Mouse (Mus musculus): Measurements from ENCODE around the gene Hvcn1. TPM values are rescaled to one million over a fixed set of nuclear protein-coding genes. Genes with fewer than 3 reads are reported as not detected.
"Not testable (repeated sequence)": the region's sequence is repeated elsewhere in the genome, so short reads cannot be mapped to it uniquely, and the experiment has no call there.

Gene Hvcn1
- polyA plus RNA-seq, 1 experiment from 2014 or later: 14.6 TPM

DNA sequence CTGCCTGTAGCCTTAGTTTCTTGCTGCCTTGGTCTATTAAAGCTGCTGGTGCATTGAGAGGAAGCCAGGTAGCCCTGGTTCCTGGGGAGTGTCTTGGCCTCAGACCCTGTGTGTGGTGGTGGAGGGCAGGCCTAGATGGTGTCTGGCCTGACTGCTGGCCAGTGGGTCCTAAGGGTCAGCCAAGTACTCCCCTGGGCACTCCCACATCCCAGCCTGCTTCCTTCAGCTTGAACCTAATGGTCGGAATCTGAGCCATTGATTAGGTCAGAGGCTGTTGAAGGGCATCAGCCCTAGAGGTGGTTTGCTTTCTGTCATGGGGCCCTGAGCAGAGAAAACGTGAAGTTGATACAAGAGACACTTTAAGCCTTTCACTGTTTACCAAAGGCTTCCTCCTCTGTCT lies 31.2 kb upstream of the Hvcn1 start:
- Histone ChIP-seq H3K36me3 (ENCODE audit: insufficient read depth, low read length) (peaks cover 51% of the 10 kb centered on the region), H3K9me3 (ENCODE audit: low read length) (no peaks in the 10 kb centered on the region), H3K27me3 (ENCODE audit: insufficient read depth, low read length) (no peaks in the 10 kb centered on the region), H3K27ac (ENCODE audit: low read length) (0 out of 2 replicates have a peak overlapping the region, but pooled peaks have one; percentile 1), H3K4me1 (ENCODE audit: insufficient read depth, low read length) (peaks cover 5% of the 10 kb centered on the region; the same call in 1 of the 2 replicates), H3K4me3 (ENCODE audit: low read length) (no peak overlapping the region), H3K4me2 (replicated peaks; ENCODE audit: low read depth, low read length) (no peak overlapping the region), H3K9ac (replicated peaks; ENCODE audit: low read length) (no peak overlapping the region)
- 25% methylated on average over 2 of the region's 2 CpGs for WGBS
- peak; percentile 43; the same call in 1 of the 2 replicates for ATAC-seq (ENCODE audit: low FRiP score, low TSS enrichment)

DNA sequence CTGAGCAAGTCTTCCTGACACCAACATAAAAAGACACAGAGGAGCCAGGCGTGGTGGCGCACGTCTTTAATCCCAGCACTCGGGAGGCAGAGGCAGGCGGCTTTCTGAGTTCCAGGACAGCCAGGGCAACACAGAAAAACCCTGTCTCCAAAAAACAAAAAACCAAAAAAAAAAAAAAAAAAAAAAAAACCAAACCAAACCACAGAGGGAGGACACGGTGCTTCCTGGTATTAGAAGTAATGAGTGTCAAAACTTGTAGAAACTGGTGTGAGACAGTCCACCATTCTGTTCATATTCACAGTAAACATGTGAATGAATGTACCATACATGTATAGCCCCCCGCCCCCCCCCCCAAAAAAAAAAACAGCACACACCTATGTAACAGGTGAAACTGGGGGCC lies 30.6 kb upstream of the Hvcn1 start:
- WGBS: 77% methylated on average over 7 of the region's 7 CpGs
- Histone ChIP-seq H3K4me3 (ENCODE audit: low read length) (no peak overlapping the region), H3K36me3 (ENCODE audit: insufficient read depth, low read length) (peaks cover 46% of the 10 kb centered on the region), H3K4me1 (ENCODE audit: insufficient read depth, low read length) (peaks cover 5% of the 10 kb centered on the region; the same call in 1 of the 2 replicates), H3K9ac (replicated peaks; ENCODE audit: low read length) (no peak overlapping the region), H3K27ac (ENCODE audit: low read length) (no peak overlapping the region), H3K9me3 (ENCODE audit: low read length) (no peaks in the 10 kb centered on the region), H3K4me2 (replicated peaks; ENCODE audit: low read depth, low read length) (no peak overlapping the region), H3K27me3 (ENCODE audit: insufficient read depth, low read length) (no peaks in the 10 kb centered on the region)
- no peak for ATAC-seq (ENCODE audit: low FRiP score, low TSS enrichment)

DNA sequence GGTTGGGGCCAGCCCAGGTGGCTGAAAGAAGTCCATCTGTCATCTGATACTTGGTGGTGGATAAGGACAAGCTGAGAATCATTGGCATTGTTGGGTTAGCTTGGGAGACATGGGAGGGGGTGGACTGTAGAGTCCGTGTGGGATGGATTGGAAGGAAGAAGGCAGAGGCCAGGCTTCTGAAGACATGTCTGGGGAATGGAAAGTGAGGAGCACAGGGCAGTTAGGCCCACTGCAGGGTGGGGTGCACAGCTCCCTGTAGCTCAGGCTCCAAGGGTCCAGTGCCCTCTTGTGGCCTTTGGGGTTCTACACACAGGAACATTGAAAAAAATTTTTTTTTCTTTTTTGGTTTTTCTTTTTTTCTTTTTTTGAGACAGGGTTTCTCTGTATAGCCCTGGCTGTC lies 30.2 kb upstream of the Hvcn1 start:
- 19% methylated on average over 1 of the region's 1 CpGs for WGBS
- Histone ChIP-seq H3K4me1 (ENCODE audit: insufficient read depth, low read length) (peaks cover 5% of the 10 kb centered on the region; the same call in 1 of the 2 replicates), H3K27ac (ENCODE audit: low read length) (no peak overlapping the region), H3K36me3 (ENCODE audit: insufficient read depth, low read length) (peaks cover 42% of the 10 kb centered on the region), H3K4me2 (replicated peaks; ENCODE audit: low read depth, low read length) (no peak overlapping the region), H3K9ac (replicated peaks; ENCODE audit: low read length) (no peak overlapping the region), H3K9me3 (ENCODE audit: low read length) (no peaks in the 10 kb centered on the region), H3K4me3 (ENCODE audit: low read length) (no peak overlapping the region), H3K27me3 (ENCODE audit: insufficient read depth, low read length) (no peaks in the 10 kb centered on the region)
- peak; percentile 73 for ATAC-seq (ENCODE audit: low FRiP score, low TSS enrichment)

DNA sequence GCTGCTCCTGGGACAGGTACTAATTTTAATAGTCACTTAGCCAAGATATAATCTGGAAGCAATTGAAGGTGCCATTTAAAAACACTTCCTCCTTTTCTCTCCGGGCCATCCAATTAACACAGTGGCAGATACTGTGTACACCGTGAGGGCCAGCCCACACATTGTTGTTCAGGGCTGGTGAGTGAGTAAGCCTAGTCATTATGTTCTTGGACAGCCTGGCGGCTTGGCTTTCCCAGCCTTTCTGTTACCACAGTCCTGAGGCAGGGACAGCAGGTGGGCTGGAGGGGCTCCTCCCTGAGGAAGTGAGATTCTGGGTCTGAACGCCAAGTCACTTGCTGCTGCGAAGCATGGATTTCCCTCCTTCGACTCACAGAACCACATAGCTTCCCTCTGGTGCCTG lies 26.9 kb upstream of the Hvcn1 start:
- ATAC-seq (ENCODE audit: low FRiP score, low TSS enrichment): 0 out of 2 replicates have a peak, but pooled peaks have one; percentile 47
- no peak overlapping the region for H3K4me3 ChIP-seq (ENCODE audit: low read length)
- peaks cover 5% of the 10 kb centered on the region; the same call in 1 of the 2 replicates for H3K4me1 ChIP-seq (ENCODE audit: insufficient read depth, low read length)
- no peak overlapping the region for H3K9ac ChIP-seq (replicated peaks; ENCODE audit: low read length)
- WGBS: 48% methylated on average over 6 of the region's 6 CpGs
- peaks cover 21% of the 10 kb centered on the region for H3K36me3 ChIP-seq (ENCODE audit: insufficient read depth, low read length)
- no peak overlapping the region for H3K4me2 ChIP-seq (replicated peaks; ENCODE audit: low read depth, low read length)
- H3K27ac ChIP-seq (ENCODE audit: low read length): no peak overlapping the region
- H3K27me3 ChIP-seq (ENCODE audit: insufficient read depth, low read length): no peaks in the 10 kb centered on the region
- H3K9me3 ChIP-seq (ENCODE audit: low read length): no peaks in the 10 kb centered on the region

DNA sequence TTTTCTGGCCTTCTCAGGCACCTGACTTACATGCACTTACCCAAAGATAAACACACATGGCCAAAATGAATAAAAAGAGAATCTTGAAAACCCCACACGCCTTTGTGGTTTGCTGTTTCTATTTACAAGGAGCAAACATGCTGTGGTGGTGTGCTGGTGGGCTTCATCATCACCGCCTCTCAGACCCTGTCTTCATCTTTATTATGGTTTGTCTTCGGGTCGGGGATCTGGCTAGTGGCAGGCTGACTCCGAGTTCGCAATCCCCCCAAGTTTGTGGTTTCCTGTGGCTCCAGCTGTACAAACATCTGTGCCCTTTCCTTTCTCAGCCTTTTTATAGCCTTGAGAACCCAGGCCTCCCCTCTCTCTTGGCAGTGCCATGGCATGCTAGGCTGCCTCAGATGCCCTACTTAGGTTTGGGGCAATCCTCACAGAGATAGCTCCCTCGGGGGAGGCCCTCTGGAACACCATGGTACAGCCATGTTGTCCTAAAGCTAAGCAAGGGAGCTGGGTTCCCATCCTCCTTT lies 22.3 kb upstream of the Hvcn1 start:
- no peak overlapping the region for H3K9ac ChIP-seq (replicated peaks; ENCODE audit: low read length)
- H3K36me3 ChIP-seq (ENCODE audit: insufficient read depth, low read length): 0 out of 2 replicates have a peak, but pooled peaks cover 3% of the 10 kb centered on the region
- H3K27ac ChIP-seq (ENCODE audit: low read length): no peak overlapping the region
- H3K27me3 ChIP-seq (ENCODE audit: insufficient read depth, low read length): no peaks in the 10 kb centered on the region
- H3K9me3 ChIP-seq (ENCODE audit: low read length): no peaks in the 10 kb centered on the region
- ATAC-seq (ENCODE audit: low FRiP score, low TSS enrichment): no peak
- no peak overlapping the region for H3K4me3 ChIP-seq (ENCODE audit: low read length)
- H3K4me1 ChIP-seq (ENCODE audit: insufficient read depth, low read length): peaks cover 3% of the 10 kb centered on the region; the same call in 1 of the 2 replicates
- WGBS: 54% methylated on average over 7 of the region's 7 CpGs
- no peak overlapping the region for H3K4me2 ChIP-seq (replicated peaks; ENCODE audit: low read depth, low read length)

DNA sequence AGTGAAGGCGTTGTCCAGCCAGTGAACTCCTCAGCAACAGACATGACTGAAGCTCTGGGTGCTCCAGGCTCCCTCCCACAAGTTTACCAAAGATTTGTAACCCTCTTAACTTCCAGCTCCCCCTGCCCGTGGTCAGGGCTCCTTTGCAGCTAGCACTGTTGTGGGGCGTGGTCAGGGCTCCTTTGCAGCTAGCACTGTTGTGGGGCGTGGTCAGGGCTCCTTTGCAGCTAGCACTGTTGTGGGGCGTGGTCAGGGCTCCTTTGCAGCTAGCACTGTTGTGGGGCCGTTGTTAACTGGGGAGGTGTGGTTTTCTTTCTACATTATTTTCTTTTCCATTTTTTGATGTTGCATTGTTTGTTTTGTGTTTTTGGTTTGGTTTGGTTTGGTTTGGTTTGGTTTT lies 21.7 kb upstream of the Hvcn1 start:
- H3K4me2 ChIP-seq (replicated peaks; ENCODE audit: low read depth, low read length); H3K4me1 ChIP-seq (ENCODE audit: insufficient read depth, low read length); H3K36me3 ChIP-seq (ENCODE audit: insufficient read depth, low read length); H3K9ac ChIP-seq (replicated peaks; ENCODE audit: low read length); ATAC-seq (ENCODE audit: low FRiP score, low TSS enrichment); H3K4me3 ChIP-seq (ENCODE audit: low read length); H3K9me3 ChIP-seq (ENCODE audit: low read length); H3K27me3 ChIP-seq (ENCODE audit: insufficient read depth, low read length); H3K27ac ChIP-seq (ENCODE audit: low read length): not testable (repeated sequence)
- 92% methylated on average over 6 of the region's 6 CpGs for WGBS

DNA sequence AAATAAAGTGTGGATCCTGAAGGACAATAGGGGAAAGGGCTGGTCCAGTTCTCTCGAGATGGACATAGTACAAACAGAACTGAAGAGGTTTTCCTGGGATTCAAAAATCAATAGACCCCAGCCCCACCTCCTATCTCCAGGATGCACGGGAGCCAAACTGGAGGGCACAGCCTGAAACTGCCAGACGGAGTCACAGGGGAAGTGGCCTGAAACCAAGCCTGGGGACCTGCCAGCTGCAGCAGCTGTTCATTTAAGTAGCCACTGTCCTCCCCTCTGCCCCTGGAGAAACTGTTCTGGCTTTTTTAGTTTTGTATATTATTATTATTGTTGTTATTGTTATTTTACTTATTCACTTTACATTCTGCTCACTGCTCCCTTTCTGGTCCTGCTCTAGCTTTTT lies 17.5 kb upstream of the Hvcn1 start:
- 42% methylated on average over 3 of the region's 3 CpGs for WGBS

DNA sequence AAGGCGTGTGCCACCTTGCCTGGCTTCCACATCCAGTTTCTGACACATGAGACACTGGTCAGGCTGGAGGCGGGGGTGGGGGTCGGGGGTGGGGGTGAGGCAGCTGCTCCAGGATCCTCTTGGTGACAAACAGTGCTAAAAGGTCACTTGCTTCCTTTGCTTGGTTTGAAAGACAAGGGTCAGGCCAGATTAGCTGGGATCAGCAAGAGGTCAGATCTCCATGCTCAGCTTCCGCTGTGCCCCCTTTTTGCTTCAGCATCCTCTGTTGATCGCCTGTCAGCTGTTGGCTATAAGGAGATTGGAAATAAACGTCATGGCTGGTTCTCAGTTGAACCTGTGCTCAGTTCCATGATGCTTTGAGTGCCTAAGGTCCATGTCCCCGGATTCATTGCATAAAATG lies 16.1 kb upstream of the Hvcn1 start:
- Histone ChIP-seq H3K36me3 (ENCODE audit: insufficient read depth, low read length) (no peaks in the 10 kb centered on the region), H3K4me3 (ENCODE audit: low read length) (no peak overlapping the region), H3K27me3 (ENCODE audit: insufficient read depth, low read length) (no peaks in the 10 kb centered on the region), H3K9me3 (ENCODE audit: low read length) (no peaks in the 10 kb centered on the region), H3K4me2 (replicated peaks; ENCODE audit: low read depth, low read length) (no peak overlapping the region), H3K4me1 (ENCODE audit: insufficient read depth, low read length) (no peaks in the 10 kb centered on the region), H3K9ac (replicated peaks; ENCODE audit: low read length) (no peak overlapping the region), H3K27ac (ENCODE audit: low read length) (no peak overlapping the region)
- WGBS: 63% methylated on average over 7 of the region's 7 CpGs
- ATAC-seq (ENCODE audit: low FRiP score, low TSS enrichment): no peak

More for the DNA sequence above, 17.5 kb upstream of the Hvcn1 start:
- Histone ChIP-seq H3K4me3 (ENCODE audit: low read length) (no peak overlapping the region), H3K9me3 (ENCODE audit: low read length) (no peaks in the 10 kb centered on the region), H3K4me1 (ENCODE audit: insufficient read depth, low read length) (no peaks in the 10 kb centered on the region), H3K27me3 (ENCODE audit: insufficient read depth, low read length) (no peaks in the 10 kb centered on the region), H3K4me2 (replicated peaks; ENCODE audit: low read depth, low read length) (no peak overlapping the region), H3K27ac (ENCODE audit: low read length) (no peak overlapping the region), H3K36me3 (ENCODE audit: insufficient read depth, low read length) (no peaks in the 10 kb centered on the region), H3K9ac (replicated peaks; ENCODE audit: low read length) (no peak overlapping the region)
- ATAC-seq (ENCODE audit: low FRiP score, low TSS enrichment): no peak

DNA sequence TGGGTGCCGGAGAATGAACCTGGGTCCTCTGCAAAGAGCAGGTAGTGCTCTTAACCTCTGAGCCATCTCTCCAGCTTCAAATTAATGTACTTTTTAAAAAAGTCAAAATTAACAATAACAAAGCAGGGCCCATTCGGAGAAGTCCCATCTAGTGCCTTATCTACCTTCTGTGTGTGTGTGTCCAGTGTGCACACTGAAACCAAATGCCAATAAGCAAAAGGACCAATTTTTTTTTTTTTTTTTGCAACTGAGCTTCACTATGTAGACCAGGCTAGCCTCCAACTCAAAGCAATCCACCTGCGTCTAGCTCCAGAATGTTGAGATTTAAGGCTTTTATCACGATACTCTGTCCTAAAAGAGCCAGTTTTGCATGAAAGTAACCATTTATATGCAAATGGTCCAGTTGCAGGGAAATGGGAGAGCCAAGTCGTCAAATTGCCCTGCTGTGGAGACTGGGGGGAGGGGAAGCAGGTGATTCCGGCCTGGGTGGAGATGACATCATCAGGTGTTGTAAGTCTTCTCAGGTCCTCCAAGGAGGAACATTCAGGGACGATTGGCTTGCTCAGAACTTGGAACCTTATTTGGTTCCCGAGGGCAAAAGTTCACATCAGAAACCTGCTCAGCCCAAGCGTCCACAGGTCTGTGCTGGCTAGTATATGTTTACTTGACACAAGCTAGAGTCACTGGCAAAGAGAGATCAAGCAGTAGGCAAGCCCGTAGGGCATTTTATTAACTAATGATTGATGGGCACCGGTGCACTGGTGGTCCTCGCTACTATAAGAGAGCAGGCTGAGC lies 15.1 kb upstream of the Hvcn1 start:
- no peak overlapping the region for H3K4me3 ChIP-seq (ENCODE audit: low read length)
- no peaks in the 10 kb centered on the region for H3K4me1 ChIP-seq (ENCODE audit: insufficient read depth, low read length)
- H3K27me3 ChIP-seq (ENCODE audit: insufficient read depth, low read length): no peaks in the 10 kb centered on the region
- no peaks in the 10 kb centered on the region for H3K9me3 ChIP-seq (ENCODE audit: low read length)
- H3K27ac ChIP-seq (ENCODE audit: low read length): peak overlapping the region; percentile 11; the same call in 1 of the 2 replicates
- 47% methylated on average over 12 of the region's 12 CpGs for WGBS
- no peak overlapping the region for H3K4me2 ChIP-seq (replicated peaks; ENCODE audit: low read depth, low read length)
- no peaks in the 10 kb centered on the region for H3K36me3 ChIP-seq (ENCODE audit: insufficient read depth, low read length)
- peak; percentile 61 for ATAC-seq (ENCODE audit: low FRiP score, low TSS enrichment)
- no peak overlapping the region for H3K9ac ChIP-seq (replicated peaks; ENCODE audit: low read length)

DNA sequence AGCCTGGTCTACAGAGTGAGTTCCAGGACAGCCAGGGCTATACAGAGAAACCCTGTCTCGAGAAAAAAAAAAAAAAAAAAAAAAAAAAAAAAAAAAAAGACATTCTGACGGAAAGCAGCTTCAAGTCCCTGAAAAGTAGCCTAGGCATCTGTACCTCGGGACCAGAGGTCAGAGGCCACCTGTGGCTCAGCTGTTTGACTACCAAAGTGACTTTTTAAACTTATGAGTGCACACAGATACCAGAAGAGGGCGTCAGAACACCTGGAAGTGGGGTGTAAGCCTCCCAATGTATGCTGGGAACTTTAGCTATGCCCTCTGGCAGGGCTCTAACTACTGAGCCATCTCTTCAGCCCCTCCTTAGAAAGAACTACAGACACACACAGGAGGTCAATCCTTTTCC lies 14.3 kb upstream of the Hvcn1 start:
- Histone ChIP-seq H3K4me3 (ENCODE audit: low read length) (no peak overlapping the region), H3K4me2 (replicated peaks; ENCODE audit: low read depth, low read length) (no peak overlapping the region), H3K27ac (ENCODE audit: low read length) (no peak overlapping the region; the same call in 1 of the 2 replicates), H3K9me3 (ENCODE audit: low read length) (no peaks in the 10 kb centered on the region), H3K27me3 (ENCODE audit: insufficient read depth, low read length) (no peaks in the 10 kb centered on the region), H3K9ac (replicated peaks; ENCODE audit: low read length) (no peak overlapping the region), H3K36me3 (ENCODE audit: insufficient read depth, low read length) (no peaks in the 10 kb centered on the region), H3K4me1 (ENCODE audit: insufficient read depth, low read length) (no peaks in the 10 kb centered on the region)
- WGBS: 50% methylated on average over 3 of the region's 4 CpGs
- no peak for ATAC-seq (ENCODE audit: low FRiP score, low TSS enrichment)
